Mouse (Mus musculus) right cerebral cortex, postnatal 10 days (tissue): ENCODE data around the gene Arhgef3.
A peak's percentile ranks its signal among the peaks of the same experiment; 100 is the strongest.

Experiments used
- DNase-seq, 2 experiments: peaks; one replicate each; pipeline ENCODE4 v3.0.0; 2021; ENCODE audit warnings: low spot score in 2 of 2

The Arhgef3 gene

DNA sequence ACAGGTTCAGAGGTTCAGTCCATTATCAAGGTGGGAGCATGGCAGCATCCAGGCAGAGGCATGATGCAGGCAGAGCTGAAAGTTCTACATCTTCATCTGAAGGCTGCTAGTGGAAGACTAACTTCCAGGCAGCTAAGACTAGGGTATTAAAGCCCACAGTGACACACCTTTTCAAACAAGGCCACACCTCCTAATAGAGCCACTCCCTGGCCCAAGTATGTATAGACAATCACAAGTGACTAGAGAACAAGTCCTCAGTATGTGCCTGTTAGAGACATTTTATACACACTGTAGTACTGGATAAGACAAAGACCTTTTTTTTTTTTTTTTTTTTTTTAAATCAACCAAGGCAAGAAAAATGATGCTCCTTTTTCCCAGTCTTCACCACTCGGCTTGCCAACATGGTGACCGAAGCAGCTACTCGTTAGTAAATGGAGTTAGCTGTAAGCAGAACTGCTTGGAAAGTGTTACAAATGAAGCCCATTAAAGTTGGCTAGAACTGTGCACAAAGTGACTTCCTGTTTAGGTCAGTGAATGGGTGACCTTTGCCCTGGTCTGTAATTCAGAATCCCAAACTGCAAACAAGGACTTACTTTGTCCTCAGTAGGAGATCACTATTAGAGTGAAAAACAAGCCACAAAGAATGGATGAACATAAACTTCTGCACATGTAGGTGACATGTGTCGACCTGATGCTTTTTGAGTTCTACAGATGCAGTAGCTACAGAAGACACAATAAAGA is 229.7 kb downstream of the Arhgef3 start:
- DNase-seq = no peak

- DNase-seq = no peak
Observed at GRCm38 (mm10) chr14:27345051-27345885, 230.6 kb downstream of the Arhgef3 start.

DNA sequence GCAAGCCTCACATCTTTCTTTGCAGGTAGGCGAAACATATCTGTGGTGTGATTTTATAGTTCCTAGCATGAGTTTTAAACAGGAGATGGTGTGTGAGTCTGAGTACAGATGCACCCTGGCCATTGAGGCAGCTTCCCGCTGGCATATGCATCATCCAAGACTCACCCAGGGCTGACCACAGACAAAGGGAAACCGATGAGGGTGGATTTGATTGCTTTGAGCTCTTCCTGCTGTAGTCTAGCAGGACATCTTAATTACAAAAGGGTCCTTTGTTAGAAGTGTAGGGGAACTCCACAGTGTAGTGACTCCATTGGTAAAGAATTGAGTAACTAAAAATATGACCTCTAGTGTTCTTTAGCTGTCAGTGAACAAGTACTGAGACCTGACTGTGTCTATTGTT is 232.5 kb downstream of the Arhgef3 start:
- DNase-seq = no peak

DNA sequence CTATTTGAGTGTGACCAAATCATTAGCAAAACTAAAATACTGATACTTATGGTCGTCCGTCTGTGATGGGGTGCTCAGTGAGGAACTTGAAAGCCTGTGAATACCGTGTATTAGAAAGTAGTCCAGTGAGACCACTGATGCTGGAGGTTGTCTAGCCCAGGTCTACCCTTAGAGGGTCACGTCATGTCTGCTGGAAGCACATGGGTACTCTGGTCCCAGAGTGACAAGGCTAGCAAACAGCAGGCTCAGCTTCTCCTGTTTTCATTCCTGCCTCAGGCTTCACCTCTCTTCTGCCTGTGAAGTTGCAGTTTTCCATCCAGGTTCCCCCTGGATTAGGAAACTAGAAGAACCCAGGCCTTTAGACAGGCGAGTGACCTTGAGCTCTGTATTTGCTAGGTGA is 233.0 kb downstream of the Arhgef3 start:
- no peak for DNase-seq

DNA sequence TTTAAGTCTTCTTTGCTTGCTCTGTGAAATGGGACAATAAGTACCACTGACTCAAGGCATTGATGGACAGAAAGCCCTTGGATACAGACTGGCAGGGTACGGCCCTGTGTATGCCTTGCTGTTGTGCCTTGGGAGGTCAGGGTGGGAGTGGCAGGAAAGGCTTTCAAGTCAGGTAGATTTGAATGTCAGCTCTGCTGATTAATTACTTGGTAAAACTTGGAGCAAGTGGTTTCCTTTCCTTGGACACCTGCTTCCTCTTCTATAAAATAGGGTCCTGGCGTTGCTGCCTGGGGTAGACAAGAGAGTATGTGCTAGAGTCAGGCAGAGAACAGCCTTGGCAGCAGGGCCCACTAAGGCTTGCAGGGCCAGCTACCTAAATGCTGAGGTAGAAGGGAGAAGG is 233.4 kb downstream of the Arhgef3 start:
- no peak for DNase-seq

- no peak for DNase-seq
Observed at GRCm38 (mm10) chr14:27348656-27349055, 234.0 kb downstream of the Arhgef3 start.

DNA sequence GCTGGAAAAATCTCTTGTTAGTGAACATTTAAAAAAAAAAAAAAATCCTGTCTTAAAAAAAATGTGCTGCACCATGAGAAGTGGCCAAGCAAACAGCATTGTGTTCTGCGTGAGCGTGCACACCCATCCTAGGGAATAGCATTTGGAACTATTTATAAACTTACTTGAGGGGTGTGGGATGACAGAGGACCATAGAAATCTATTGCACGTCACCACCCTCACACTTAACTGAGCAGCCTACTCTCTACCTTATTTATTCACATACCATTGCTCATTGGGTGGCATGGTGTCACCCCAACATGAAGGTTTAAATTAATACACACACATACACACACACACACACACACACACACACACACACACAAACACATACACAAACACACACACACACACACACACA is 234.4 kb downstream of the Arhgef3 start:
- no peak for DNase-seq

DNA sequence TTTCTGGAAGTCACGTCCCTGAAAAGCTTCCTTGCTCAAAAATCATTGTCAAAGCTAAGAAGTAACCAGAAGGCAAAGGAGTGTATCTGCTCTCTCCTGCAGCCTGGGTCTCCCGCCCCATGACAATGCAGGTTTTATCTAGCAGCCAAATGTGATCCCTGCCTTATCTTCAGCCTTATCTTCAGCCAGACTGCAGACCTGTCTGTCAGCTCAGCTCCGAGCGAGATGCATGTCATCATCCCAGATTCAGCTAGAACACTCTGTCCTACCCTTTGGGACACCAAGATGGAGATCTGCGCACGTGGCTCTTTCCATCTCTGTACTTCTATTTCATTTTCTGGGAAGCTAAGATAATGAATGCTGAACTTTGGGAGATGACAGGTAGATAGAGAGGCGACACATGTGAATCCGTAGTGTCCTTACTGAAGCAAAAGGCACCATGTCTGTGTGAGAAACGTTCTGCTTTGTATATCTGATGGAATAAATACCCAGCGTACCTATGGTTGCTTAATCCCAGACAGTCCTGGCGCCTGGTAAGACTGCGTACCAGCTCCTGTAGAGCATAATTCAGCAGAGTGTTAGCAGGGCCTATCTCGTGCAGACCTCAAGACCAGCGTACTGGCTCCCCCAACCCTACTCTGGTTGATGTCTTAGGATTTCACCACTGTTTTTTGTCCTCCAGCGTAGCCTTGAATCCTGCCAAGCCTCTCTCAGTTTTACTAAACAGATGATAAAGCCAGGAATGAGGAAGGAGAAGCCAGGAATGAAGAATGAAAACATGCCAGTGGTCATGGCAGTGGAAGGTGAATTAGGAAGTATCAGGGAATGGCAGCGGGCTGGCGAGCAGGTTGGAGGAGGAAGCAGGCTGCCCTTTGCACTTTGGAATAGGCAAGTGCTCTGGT is 235.4 kb downstream of the Arhgef3 start:
- no peak for DNase-seq

DNA sequence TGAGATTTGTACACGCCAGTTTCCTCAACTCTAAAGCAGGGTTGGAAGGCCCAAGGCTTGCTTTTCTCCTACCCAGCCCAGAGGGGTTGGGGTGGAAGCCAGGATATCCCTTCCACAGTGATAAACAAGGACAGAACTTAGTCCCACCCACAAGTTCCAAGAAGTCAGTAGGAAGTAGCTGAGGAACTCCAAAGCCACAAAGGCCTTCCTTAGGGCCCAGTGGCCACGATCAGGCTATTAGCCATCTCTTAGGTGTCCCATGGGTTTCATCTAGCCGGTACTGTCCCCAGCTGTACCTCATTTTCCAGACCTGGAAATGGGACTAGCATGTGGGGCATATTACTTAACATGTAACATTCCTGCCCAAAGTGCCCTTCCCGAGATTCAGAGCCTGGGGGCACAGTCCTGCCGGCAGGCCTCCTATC is 236.4 kb downstream of the Arhgef3 start:
- no peak for DNase-seq

DNA sequence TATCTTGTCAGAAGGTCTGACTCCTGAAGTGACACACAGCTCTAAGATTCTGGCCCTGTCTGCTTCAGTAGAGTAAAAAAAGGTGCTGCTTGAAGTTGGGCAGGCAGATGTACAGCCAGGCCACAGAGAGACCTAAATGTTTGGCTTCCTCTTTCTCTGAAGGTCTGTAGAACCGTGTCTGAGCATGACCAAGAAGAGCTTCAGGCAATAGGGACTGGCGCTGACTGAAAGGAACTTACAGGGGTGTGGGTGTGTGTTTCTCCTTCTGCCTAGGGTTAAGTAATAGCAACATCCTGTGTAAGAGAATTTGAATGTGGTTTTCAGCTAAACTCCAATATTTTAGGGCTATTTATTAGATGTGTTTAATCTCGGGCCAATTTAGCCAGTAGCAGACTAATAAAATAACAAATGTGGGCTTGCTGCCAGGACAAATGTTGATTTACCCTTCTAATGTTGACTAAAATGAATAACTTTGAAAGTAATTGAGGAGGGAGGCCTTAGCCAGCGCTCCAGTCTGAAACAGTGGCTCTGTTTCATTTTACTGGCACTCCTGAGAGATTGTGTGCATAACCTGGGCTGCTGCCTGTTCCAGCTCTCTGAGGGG is 236.9 kb downstream of the Arhgef3 start:
- DNase-seq = no peak

DNA sequence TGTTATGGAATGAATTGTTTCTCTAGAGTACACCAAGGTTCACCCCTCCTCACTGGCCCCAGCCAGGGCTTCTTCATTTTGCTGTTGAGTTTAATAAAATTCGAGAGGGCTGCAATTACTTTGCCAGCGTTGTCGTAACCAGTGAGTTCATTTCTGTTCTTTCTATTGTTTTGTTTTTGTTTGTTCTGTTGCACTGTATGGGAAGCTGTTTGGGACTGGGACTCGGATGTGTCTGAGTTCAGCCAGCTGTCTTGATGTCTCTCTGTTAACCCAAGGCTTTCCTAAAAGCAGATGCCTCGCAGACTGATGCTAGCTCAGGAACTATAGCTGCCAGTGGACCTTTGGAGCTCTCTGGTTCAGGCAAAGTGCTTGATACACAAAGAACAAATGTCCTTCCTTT is 237.8 kb downstream of the Arhgef3 start:
- no peak for DNase-seq

DNA sequence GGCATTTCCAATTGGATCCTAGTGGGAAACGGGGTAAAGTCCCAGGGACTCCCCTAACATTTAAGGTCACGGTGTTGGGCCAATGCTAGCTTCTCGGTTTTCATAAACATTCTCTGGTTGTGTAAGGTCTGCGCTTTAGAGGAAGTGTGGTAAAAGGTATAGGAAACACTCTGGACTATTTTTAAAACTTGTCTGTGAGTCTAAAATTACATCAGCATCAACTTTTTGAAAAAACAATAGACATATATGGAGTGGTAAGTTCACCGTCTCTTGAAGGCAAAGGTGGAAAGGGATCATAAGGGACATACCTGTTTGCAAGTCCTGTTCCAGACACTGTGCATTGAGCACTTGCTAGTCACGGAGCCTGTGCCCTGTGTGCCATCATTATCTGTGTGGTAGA is 240.5 kb downstream of the Arhgef3 start:
- no peak for DNase-seq

- DNase-seq = no peak
Observed at GRCm38 (mm10) chr14:27355937-27356336, 241.2 kb downstream of the Arhgef3 start.

DNA sequence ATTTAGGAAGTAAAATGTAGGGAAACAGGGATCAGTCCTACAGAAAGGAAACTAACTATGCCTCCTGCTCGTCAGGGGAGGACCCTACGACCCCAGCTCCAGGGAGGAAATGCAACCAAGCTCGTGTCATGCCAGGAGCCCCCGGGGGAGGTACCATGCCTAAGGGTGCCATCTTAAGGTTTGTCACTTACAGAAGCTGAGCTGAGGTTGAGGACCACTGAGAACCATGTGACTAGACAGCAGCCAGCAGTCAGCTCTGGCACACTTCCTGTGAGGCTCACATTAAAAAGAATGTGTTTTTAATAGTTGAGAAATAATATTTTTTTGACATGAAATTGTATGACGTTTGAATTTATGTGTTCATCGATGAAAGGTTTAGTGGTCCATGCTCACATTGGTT is 242.4 kb downstream of the Arhgef3 start:
- DNase-seq = no peak

DNA sequence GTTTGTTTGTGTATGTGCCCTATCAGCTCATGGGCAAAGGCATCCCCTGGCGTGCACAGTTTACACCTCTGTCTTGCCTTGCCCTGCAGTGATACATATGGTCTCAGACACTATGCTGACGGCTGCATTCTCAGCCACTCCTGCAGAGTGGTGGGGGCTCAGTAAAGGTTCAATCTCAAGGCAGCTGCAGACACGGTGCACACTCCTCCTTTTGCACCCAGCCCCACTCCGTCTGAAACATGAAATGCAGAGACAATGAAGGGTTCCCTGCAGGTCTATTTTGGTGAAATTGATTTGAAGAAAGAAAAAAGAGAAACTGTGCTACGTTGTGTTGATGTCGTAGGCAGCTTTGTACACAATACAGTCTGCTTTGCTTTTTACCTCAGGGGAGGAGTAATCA is 243.5 kb downstream of the Arhgef3 start:
- no peak for DNase-seq

DNA sequence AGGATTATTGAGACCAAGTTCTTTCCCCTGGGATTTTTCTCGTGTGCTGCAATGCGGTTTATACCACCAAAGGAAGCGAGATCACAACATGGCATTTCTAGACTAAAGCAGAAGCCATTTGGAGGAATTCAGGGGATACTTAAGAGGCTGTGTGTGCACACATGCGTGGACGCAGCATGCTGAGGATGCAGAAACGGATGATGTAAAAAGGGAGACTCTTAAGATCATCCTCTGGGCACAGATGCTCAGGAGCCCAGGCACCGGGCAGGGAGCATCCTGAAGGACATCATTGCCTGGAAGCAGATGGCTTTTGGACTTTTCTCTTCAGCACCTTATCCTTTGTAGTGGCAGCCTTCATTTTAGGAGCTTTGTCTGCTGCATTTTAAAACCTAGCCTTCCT is 246.2 kb downstream of the Arhgef3 start:
- no peak for DNase-seq

- no peak for DNase-seq
Observed at GRCm38 (mm10) chr14:27361514-27361913, 246.8 kb downstream of the Arhgef3 start.

DNA sequence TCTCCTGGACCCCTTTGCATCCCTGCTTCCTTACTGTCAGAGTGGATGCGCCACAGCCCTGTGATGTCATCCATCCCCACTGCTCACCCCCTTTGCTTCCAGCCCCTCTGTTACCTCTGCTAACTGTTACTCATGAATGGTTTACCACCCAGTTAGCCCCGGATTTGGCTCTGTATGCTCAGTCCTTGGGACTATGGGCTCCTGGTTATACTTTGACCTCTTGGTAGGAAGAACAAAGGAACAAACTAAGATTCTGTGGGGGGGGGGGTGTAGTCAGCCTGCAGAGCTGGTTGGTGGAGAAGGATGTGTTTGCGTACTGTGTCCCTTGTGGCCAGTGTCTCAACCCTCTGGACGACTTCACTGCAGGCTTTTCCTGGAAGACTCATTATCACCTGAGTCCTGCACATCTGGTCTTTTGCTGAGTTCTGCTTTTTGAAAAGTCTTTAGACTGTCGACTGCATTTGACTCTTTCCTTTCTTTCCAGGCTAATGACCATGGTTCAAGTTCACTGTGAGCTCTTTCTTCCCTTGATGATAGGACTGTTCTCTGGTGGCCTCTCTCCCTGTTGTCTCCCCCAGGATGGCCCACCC is 250.1 kb downstream of the Arhgef3 start:
- no peak for DNase-seq

- DNase-seq = peak; percentile 39 to 42
Observed at GRCm38 (mm10) chr14:27367117-27367711, 252.5 kb downstream of the Arhgef3 start.

- no peak for DNase-seq
Observed at GRCm38 (mm10) chr14:27368619-27369018, 253.9 kb downstream of the Arhgef3 start.

DNA sequence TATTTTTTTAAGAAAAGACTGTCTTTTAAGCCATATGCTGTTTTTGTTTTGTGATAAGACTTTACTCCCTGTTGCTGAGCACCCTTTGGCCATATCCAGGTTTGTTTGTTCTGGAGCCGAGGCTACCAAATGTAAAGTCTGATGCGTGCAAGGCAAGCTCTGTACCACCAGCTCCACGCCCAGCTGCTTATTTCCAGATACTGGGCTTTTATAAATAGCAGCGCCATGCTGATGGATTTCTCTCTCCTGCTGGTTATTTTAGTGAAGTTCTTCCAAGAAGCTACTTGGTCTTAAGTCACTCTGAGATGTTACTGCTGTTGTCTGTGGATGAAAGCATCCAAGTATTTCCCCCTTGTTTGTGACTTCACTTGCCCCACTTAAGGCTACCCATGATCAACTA is 254.8 kb downstream of the Arhgef3 start:
- peak in 1 of 2 experiments; percentile 41 for DNase-seq
